Mouse (Mus musculus): ENCODE data around the gene Hoxa6.

Gene Hoxa6

DNA sequence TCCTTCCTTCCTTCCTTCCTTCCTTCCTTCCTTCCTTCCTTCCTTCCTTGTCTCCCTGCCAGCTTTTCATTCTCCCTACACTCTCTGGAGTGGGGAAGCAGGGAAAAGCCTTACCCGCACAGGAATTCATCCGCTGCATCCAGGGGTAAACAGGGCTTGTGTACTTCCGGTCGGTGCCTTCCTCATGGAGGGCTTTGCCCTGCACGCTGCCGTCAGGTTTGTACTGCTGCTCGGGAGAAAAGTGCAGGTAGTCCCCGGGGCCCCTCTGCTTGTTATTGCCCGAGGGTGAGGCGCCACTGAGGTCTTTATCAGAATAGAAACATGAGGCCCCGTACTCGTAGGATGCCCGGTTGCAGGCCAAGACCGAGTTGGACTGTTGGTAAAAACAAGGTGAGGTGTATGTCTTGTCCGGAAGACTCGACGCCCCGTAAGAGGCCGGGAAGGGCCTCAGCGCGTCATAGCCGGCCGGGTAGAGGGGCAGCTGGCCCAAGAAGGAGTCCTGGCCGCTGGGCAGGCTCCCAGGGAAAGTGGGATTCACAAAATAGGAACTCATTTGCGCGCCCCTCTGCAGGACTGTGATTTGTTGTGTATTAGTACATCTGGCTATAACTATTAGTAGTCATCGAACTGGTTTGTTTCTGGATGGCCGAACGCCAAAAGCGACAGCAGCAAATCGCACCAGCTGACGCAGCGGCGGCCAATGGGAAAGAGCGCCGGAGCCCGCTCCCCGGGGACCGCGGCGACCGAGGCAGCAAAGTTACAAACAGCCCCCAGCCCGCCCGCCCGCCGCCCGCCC is at the start of gene Hoxa6:
TSS of gene Hoxa6 (minus strand) at position 651 of the 796 bp plus-strand sequence.
- DNase-seq (ENCODE audit: low read depth, low spot score), result no peak

DNA sequence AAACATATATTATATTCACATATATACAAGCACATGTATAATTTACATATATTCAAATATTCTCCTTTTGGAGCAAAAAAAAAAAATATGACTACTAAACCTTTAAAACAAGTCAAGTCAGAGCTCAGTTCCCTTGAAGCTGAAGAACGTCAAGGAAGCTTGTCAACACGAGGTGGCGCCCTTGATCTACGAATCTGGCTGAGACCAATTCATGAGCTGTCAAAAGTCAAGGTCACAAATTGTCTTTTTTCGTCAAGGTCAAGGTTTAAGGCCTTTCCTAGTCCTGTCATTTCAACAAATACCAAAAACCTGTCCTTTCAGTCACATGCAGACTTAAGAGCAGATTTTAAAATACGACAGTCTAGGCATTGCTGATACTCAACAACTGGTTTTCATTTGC is 48.4 kb upstream of the Hoxa6 start:
- DNase-seq (ENCODE audit: low read depth, low spot score), result peak; percentile 83

DNA sequence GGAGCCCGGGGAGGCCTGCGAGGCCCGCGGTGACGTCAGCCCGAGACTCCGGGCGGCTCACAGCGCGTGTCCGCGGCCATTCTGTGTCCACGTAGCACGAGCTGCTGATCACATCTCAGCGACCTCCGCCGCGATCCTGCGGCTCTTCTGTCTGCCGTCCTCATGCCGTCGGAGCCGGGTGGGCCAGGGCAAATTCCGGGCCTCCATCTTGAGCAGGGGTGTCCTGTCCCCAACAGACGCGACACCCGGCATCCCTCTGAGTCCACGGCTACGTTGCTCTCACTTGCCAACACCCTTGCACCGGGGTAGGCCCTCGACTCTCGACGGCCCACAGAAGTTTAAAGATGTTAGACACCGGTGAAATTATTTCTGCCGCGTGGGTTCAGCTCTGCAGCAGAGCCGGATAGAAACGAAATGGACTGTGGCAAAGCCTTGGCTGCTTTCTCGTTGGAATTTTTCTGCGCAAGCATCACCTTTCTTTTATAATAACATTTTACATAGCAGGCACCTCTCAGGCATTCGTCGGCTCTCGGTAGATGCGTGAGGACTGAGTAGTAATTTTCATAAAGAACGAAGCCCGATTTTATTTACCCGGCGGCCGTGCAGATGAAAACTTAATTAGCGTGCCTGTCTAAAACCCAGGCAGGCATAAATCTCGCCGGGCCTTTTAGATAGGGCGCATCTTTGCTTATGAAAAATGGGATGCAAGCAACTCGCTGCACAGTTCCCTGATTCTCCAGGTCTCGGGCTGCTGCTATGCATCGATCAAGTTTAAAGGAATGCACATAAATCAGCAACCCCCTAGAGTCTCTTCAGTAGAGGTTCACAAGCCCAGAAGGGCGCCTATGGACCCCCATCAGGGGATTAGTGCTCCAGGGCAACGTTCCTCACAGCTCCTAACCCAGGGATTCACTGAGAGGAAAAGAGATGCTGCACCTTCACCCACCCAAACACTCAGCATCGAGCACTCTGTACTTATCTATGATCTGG is 45.3 kb upstream of the Hoxa6 start:
- no peak for DNase-seq (ENCODE audit: low read depth, low spot score)

DNA sequence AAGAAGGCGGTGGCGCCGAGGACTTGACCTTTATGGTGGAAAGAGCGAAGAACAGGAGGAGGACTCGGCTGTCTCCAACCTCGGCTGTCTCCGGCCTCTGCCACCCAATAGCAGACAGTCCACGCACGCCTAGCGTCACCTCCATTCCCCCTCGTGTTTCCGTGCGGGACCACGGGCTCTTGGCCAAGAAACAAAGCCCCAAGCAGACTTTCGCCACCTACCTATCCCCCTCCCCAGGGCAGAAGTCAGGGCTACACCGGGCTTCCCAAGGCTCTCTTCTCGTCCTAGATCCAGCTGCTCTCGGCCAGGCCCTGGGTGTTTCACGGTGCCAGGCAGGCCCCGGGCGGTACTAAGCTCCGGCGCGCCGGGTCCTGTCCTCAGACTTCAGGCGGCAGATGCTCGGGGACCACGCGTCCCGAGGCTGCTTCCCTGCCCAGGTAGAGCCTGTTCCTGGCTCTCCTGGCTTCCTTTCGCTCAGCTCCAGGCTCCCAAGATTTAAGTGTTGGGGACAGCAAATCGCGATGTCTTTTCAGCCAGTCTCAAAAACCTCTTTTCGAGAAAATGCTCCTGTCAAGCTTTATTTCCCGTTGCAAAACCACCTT is 44.4 kb upstream of the Hoxa6 start:
- no peak for DNase-seq (ENCODE audit: low read depth, low spot score)

DNA sequence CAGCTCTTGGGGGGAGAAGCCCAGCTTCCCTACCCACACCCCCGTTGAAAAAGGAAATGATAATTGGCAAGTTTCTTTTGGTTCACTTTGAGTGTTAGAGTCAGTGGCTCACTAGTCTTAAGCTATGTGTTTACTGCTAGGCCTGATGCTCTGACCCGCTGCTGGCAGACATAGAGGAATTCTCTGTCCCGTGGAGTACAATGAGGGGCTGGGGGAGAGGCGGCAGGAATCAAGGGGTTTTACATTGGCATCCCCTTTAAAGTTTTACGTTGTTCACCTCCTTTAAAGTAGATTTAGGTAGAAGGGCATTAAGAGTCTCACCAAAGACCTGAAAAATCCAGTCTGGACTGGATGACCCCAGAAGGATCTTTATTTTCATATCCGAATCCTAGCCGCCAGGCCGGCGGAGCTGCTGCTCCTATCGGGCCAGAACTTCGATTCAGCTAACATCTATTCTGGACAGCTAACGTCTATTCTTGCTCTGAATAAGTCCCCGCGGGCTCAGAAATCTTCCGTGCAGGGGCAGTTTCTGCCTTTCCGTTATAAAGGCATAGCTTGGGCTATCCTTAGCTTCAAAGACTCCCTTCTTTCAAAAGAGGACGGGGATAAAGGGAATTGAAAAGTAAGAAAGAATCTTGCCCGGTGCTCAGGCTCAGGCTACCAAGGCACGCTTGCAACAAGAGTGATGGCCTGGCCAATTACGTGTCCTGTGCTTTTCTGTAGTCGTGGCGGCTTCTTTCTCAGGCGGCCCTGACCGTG is 43.7 kb upstream of the Hoxa6 start:
- no peak for DNase-seq (ENCODE audit: low read depth, low spot score)

DNA sequence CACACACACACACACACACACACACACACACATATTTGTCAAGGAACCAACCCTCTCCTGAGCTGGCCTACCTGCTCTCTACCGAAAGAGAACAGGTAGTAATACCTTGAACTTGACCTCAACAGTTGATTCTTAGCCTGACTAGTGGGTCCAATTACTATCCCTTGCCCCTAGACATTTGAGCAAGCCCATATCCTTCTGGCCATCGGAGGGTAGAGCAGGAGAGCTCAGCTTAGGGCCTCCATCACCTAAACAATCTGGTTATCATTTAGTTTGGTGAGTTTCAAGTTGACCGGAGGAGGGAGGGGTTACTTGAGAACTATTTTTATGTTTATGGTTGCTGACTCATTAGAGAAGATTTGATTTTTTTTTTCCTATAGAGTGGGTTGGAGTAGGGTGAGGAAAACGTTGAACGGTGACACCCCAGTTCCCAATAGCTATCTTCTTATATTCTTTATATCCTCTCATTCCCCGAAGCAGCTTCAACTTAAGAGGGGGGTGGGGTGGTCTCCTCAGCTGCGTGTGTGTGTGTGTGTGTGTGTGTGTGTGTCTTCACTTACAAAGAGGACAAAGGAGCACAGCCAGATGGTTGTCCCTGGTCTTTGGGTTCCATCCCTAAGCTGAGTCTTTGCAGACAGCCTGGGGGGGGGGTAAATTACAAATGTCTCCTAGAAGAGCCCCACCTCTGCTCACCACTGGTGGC is 42.8 kb upstream of the Hoxa6 start:
- no peak for DNase-seq (ENCODE audit: low read depth, low spot score)

DNA sequence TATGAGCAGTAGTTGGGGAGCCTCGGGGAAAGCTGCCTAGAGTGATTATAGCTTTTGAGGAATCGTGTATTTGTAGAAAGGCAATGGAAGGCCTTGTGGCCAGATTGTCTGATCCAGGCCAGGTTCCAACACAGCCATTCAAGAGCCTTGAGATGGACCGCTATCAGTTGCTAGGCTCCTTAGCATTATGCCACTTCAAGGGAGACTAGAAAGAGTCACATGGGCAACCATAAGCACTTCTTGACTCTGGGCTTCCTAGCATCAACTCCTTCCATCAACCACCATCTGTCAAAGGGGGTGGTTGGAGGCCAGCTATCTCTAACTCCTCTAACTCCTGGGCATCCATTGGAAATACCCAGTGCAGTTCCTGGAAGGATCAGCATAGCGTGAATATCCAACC is 41.3 kb upstream of the Hoxa6 start:
- DNase-seq (ENCODE audit: low read depth, low spot score), result no peak

DNA sequence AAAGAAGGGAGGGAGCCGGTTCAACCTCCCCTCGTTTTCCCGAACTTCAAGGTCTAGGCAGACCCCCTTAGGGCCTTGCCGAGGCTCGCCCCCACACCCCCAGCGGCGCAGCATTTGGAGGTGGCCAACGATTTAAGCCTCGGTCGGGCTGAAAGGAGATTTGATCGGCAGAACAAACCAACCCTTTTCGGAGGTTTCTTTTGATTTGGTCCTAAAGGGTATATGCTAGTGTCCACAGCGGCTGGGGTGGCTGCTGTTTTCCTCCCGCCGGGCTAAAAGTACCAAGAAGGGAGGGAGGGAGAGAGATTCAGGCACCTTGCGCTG is 40.9 kb upstream of the Hoxa6 start:
- no peak for DNase-seq (ENCODE audit: low read depth, low spot score)

DNA sequence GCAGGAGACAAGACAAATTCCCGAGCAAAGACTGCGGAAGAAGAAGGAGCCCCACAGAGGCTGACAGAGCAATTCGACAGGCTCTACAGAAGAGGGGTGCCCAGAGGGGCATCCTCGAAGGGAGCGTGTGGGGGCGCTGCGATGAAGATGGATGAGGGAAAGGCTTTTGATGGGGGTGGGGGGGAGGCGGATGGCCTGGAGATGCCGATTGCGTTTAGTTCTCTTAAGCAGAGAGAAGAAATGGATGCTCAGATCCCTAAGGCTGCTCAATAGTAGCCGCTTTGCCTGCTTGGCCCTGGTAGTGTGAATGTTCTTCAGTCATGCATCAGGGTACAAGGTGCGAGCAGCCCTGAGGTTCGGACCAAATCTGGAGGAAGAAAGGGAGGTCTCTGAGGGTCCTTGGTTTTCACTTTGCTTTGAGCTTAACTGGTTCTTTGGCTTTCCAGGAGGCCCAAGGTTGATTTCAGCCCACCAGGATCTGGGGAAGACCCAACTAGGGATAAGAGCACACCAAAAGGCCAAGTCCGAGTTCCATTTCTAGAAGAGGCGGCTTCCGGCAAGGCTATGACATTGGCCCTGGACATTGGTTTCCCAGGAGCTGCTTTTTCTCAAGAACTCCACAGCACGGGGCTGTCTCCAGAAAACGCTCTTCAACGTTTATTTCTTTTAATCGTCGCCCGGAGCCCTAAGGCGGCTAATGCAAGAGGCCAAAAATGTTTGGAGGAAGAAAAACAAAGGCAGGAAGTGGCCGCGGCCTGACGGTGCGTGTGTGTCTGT is 40.3 kb upstream of the Hoxa6 start:
- DNase-seq (ENCODE audit: low read depth, low spot score), result no peak

DNA sequence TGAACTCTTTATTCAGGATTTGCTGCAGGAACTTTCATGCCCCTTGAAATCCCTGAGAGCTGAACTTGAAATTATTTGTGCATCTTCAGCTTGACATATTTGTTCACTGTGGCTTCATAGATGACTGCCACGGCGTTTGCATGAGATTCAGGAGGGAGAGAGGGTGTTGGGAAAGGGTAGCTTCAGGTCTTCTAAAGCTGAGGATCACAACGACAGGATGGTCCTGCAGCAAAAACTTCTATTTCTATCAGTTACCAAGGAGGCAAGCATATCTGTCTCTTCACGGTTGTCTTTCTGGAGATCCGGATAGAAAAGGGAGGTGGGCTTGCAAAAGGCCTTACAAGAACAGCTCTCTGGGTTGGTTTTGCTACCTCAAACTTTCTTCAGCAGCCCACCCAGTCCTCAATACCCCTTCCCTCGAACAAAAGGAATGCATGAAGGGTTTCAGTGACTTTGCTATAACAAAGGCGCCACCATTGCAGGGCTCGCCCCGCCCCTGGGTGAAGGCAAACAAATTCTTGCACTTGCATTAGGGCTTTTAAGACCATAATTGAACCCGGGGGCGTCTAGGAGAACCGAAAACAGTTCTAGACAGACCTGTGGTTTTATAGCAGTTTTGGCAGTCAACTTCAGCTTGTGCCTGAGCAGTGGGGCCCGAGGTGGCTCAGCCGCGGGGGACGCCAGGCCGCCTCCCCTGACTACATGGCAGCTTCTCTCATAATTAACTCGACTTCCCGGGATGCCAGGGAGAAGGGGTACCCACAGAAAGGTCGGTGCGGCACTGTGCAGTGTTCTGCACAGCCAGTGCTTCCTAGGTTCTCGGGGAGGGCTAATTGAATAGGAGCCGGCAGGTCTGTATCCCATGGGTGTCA is 39.5 kb upstream of the Hoxa6 start:
- DNase-seq (ENCODE audit: low read depth, low spot score), result no peak

DNA sequence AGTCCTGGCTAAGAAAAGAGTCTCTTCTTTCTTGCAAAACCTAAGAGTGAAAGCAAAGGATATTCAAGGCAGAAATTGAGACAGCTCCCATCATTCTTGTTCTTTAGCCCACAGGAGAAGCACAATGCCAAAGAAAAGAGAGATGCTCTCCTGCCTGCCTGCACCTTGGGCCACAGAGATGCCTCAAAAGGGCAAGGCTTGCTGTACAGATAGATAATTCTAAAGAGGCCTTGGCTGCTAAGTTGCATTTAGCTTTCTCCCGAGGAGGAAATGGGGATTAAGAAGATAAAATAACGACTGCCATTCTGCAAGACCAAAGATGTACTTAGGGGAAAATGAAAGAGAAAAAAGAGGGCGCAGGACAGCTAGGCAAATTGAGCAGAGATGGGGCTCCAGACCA is 38.4 kb upstream of the Hoxa6 start:
- no peak for DNase-seq (ENCODE audit: low read depth, low spot score)

DNA sequence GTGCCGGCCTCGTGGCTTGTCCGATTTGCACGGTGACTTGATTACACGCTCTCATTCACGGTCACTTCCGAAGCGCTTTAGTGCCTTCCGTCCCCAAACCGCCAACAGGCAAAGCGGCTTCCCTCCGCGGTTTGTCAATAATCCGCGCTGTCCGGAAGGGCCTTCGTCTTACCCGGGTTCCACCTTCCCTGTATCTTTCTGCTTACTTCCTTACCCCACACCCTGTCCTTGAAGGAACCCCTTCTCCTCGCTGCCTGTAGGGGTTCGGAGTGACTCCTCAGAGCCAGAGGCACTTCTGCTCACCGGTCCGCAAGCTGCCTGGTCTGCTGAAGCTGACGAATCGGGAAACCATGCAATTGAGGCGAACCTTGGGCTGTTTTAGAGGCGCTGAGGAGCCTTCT is 37.9 kb upstream of the Hoxa6 start:
- no peak for DNase-seq (ENCODE audit: low read depth, low spot score)

DNA sequence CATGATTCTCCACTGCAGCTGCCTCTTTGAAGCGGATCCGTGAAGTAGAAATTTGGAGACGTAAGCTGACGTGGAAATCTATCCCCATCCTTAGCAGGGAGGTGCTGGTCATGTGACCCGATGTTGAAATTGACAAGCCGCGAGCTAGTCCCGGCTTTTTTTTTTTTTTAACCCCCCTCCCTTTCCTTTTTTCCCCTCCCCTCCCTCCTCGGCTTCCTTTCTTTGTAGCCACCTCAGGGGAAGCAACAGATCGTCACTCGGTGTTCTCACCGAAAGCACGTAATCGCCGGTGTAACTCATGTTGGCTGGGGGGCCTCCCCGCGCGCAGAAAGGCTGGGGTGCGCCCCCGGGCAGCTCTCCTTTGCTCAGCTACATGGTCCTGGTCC is 37.2 kb upstream of the Hoxa6 start, which contains the start of gene Hoxa11:
TSS of gene Hoxa11 (minus strand) at position 54 of the 386 bp plus-strand sequence.
- DNase-seq (ENCODE audit: low read depth, low spot score), result no peak

DNA sequence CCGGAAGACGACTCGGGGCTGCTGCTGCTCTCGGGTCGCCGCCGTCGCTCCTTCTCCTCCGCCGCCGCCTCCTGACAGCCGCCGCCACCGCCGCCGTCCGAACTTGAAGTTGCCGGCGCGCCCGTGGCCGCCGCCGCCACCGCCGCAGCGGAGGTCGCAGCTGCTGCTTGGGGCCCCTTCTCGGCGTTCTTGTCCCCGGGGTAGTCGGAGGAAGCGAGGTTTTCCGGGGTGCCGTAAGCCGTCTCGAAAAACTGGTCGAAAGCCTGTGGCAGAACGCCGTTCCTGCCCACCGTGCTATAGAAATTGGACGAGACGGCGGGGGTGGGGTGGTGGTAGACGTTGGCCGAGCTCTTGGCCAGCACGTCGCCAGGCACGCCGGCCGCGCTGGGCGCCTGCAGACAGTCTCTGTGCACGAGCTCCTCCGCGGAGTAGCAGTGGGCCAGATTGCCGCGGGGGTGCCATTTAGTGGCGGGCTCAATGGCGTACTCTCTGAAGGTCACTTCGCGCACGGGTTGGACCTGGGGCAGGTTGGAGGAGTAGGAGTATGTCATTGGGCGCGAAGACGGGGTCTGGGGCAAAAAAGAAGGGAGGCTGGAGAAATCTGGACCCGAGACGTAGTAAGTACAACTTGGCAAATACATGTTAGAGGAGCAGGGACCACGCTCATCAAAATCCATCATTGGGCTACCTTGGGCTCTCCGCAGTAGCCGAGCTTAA is 36.7 kb upstream of the Hoxa6 start:
- DNase-seq (ENCODE audit: low read depth, low spot score), result no peak

DNA sequence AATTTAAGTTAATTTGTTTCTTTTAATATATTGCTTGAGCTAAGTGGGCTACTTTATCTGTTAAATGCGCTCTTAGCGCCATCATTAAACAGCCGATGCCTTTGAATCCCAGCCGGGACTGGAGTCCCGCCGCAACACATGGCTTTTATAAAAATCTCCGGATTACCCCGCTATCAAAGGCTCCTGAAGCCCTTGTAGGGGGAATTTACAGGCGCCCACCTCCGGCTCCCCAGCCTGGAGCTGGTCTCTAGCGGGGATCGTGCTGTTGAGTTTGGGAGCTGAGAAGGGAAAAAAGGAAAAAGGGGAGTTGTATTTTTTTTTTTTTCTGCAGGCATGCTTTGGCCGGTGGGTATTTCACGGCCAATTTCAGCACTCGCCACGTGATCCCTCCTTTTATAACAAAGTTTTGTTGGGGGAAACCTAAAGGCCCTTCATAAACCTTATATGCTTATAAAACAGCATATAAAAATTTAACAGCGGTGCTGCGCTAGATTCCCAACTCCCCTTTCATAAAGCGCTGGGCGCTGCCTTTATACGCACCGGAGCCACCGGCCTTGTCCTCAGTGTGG is 36.0 kb upstream of the Hoxa6 start:
- DNase-seq (ENCODE audit: low read depth, low spot score), result no peak

DNA sequence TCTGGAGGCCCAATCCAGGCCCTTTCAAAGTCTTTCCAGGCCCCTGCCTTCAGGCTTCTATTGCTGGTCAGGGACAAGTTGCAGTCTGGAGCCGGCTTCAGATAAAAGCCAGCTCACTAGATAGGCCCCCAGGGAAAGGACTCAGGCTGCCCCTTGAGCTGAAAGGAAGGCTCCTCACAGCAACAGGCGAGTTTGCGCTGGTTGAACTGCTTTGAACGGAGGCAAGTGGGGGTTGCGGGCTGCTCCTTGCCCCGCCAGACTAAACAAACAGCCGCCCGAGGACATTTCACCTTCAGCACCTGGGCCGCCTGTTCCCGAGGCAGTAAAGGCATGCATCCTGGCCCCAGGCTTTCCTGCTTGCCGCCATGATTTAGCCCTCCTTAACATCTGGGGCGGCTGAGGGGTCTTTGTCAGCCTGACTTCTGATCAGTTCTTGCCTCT is 35.2 kb upstream of the Hoxa6 start:
- DNase-seq (ENCODE audit: low read depth, low spot score), result no peak

DNA sequence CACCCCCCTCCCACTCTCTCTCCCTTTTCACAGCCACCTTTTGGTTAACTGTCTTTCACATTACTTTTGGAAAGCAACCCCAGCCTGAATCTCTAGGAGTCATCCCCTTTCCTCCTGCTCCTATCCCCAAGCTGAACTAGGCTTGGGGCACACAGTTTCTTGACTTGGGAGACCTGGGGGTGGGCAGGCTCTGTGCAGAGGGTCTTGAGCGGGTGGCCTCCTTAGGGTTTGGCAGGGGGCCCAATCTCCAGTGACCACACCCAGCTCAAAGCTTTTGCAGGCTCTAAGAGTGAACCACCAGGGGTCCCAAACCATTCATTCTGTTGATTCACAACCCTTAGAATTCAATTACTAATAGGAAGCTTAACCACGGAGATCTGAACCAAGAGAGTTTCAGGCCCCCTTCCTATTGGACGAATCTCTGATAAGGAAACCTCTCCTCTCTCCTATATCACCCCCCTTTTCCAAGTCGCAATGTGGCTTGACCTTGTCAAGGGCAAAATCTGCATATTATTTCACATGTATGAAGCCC is 34.3 kb upstream of the Hoxa6 start:
- DNase-seq (ENCODE audit: low read depth, low spot score), result no peak
